Mouse (Mus musculus) forebrain, embryonic 15.5 days (tissue): ENCODE measurements around the gene Olfm2. TPM values are rescaled to one million over a fixed set of nuclear protein-coding genes. Genes with fewer than 3 reads are reported as not detected.

Experiments used
- ATAC-seq: fragments of 200-750 bp; cut with Nextera tagmentation; replicated peaks from 2 replicates; pipeline ENCODE4 v1.8.0; 2017; ENCODE audit warnings: mild to moderate bottlenecking, moderate TSS enrichment, moderate library complexity
- H3K27ac ChIP-seq: fragments of 300-500 bp; sonication (generic); replicated peaks from 2 replicates; pipeline ENCODE4 v1.5.1; 2015; ENCODE audit warnings: mild to moderate bottlenecking, inconsistent platforms
- H3K27me3 ChIP-seq: fragments of 300-500 bp; sonication (generic); 2 replicates; pipeline ENCODE4 v1.6.1; 2015; ENCODE audit warnings: inconsistent platforms
- H3K36me3 ChIP-seq: fragments of 300-500 bp; sonication (generic); 2 replicates; pipeline ENCODE4 v1.6.1; 2015; ENCODE audit warnings: mild to moderate bottlenecking, inconsistent platforms
- H3K4me1 ChIP-seq: fragments of 300-500 bp; sonication (generic); 2 replicates; pipeline ENCODE4 v1.6.1; 2015; ENCODE audit warnings: inconsistent platforms
- H3K4me2 ChIP-seq: fragments of 300-500 bp; sonication (generic); replicated peaks from 2 replicates; pipeline ENCODE4 v1.6.1; 2015; ENCODE audit warnings: mild to moderate bottlenecking, inconsistent platforms
- H3K4me3 ChIP-seq: fragments of 300-500 bp; sonication (generic); 2 replicates; pipeline ENCODE4 v1.5.1; 2015; ENCODE audit warnings: mild to moderate bottlenecking, inconsistent platforms
- H3K9ac ChIP-seq: fragments of 300-500 bp; sonication (generic); replicated peaks from 2 replicates; pipeline ENCODE4 v1.6.1; 2015; ENCODE audit warnings: mild to moderate bottlenecking, inconsistent platforms
- H3K9me3 ChIP-seq: fragments of 300-500 bp; sonication (generic); 2 replicates; pipeline ENCODE4 v1.6.1; 2016; ENCODE audit warnings: inconsistent platforms
- WGBS: fragments of 180-500 bp; shearing (Covaris S2); methylation state at CpG from one replicate; pipeline ENCODE4 v1.1.7; 2015; ENCODE audit warnings: mixed read lengths; 5-methylcytosine and 5-hydroxymethylcytosine counted together
- polyA plus RNA-seq: library from polyadenylated mRNA; unstranded; fragments of >200 nt; fragmentation: Nextera tagmentation; extraction: Ambion mirVana; gene quantifications from 2 replicates; pipeline ENCODE4 v1.2.1, GENCODE M21; 2015

The Olfm2 gene
- polyA plus RNA-seq, 1 experiment from 2014 or later: 121 TPM

DNA sequence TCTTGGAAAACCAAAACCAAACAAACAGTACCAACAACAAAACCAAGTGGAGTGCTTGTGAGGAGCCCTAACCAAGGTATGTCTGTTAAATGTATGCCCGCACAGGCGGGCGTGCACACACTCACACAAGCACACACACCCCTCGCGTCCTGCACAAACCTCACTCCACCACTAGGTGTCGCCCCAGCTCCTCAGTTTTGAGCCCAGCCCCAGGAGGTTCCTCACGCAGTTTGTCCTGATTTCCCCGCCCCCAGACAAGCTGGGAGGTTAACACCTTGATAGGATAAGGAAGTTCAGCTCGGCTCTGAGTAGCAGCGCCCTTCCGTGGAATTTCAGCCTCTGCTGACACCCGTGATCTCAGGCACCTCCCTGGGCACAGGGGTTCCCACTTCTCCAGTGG, 5.7 kb downstream of the Olfm2 start:
- no peak overlapping the region for H3K27ac ChIP-seq
- H3K4me1 ChIP-seq: peaks cover 18% of the 10 kb centered on the region; the same call in 1 of the 2 replicates
- no peak overlapping the region for H3K9ac ChIP-seq
- H3K4me2 ChIP-seq: no peak overlapping the region
- H3K27me3 ChIP-seq: peaks cover 15% of the 10 kb centered on the region; the same call in 1 of the 2 replicates
- no peaks in the 10 kb centered on the region for H3K36me3 ChIP-seq
- peak; percentile 44; the same call in 1 of the 2 replicates for ATAC-seq
- no peaks in the 10 kb centered on the region for H3K9me3 ChIP-seq
- no peak overlapping the region for H3K4me3 ChIP-seq
- 1% methylated on average over 12 of the region's 12 CpGs for WGBS

DNA sequence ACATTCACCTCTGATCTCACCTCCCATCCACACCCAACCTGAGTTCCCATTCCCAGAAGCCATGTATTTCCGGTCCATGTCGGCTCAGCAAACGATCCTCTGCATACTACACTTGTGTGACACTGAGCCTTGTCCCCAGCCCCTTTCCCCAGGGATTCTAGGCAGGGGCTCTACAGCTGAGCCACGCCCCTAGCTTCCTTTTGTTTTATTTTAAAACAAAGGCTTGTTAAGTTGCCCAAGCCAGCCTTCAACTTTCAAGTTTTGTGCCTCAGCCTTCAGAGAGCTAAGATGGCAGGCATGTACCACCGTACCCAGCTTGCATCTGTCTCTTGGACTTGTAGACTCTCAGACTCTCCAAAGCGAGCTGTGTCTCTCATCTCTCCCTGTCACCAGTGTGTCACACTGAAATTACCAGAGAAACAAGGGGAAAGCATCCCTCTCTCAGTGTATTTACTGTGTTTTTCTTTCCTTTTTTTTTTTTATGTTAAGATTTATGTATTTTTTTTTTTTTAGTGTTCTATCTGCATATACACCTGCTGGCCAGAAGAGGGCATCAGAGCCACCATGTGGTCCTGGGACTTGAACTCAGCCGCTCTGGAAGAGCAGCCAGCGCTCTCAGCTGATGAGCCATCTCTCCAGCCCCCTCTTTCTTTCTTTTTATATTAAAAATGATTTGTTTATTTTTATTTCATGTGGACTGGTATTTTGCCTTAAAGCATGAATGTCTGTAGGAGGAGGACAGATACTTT, 7.7 kb downstream of the Olfm2 start:
- H3K9ac ChIP-seq: no peak overlapping the region
- H3K27me3 ChIP-seq: peaks cover under 1% of the 10 kb centered on the region; the same call in 1 of the 2 replicates
- ATAC-seq: no peak
- H3K36me3 ChIP-seq: no peaks in the 10 kb centered on the region
- H3K9me3 ChIP-seq: no peaks in the 10 kb centered on the region
- WGBS: 54% methylated on average over 8 of the region's 8 CpGs
- no peak overlapping the region for H3K4me2 ChIP-seq
- no peak overlapping the region for H3K27ac ChIP-seq
- H3K4me3 ChIP-seq: no peak overlapping the region
- H3K4me1 ChIP-seq: no peaks in the 10 kb centered on the region

DNA sequence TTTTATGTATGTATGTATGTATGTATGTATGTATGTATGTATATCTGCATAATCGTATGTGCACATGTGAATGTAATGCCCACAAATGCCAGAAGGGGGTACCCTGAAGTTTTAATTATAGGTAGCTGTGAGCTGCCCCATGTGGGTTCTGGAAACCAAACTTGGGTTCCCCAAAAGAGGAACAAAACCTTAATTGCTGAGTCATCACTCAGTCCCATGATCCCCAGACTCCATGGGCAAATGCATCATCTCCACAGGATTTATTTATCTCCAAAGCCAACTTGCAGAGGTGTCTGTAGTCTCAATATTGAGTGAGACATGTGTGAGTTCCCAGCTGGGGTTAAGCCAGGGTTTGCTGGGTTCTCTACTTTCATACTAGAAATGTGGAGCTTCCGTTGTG, 8.9 kb downstream of the Olfm2 start:
- Histone ChIP-seq H3K27ac (no peak overlapping the region), H3K27me3 (no peaks in the 10 kb centered on the region), H3K4me2 (no peak overlapping the region), H3K4me1 (no peaks in the 10 kb centered on the region), H3K9me3 (no peaks in the 10 kb centered on the region), H3K36me3 (no peaks in the 10 kb centered on the region), H3K4me3 (no peak overlapping the region), H3K9ac (no peak overlapping the region)
- no peak for ATAC-seq
- 92% methylated on average over 2 of the region's 2 CpGs for WGBS

DNA sequence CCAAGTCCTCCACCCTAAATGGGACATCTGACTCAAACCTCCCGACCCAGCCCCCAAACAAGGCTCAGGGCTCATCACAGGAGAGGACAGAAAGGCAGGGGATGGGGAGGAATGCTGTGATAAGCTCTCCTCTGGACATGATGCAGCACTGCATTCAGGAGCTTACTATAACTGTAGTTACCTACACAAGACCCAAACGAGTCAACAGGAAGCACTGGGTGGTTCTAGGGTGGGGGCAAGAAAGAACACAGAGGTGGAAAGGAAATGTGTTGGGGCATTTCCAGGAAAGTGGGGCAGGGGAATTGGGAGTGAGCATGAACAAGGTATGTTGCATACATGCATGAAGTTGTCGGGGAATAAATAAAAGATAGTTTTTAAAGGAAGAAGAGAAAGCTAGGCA, 11.5 kb downstream of the Olfm2 start:
- Histone ChIP-seq H3K36me3 (no peaks in the 10 kb centered on the region), H3K27ac (no peak overlapping the region), H3K4me2 (no peak overlapping the region), H3K4me1 (no peaks in the 10 kb centered on the region), H3K4me3 (no peak overlapping the region), H3K9ac (no peak overlapping the region), H3K27me3 (no peaks in the 10 kb centered on the region), H3K9me3 (no peaks in the 10 kb centered on the region)
- ATAC-seq: no peak
- WGBS: 75% methylated on average over 3 of the region's 3 CpGs

DNA sequence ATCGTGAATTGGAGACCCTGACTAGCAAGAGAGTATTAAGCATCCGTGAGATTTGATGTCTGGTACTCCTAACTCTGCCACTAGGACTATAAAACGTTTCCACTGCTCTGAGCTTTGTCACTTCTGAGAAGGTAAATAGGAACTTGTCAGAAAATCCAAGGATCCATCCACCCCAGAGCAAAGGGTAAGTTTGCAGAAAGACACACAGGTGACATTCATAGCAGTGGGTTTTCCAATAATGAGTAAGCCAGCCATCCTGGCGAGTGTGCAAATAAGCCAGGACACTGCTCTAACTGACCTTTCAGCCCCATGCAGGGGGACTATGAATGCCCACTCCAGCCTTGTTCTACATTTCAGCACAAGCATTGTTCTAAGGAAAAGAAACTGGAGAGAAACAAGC, 14.4 kb downstream of the Olfm2 start:
- no peak overlapping the region for H3K4me3 ChIP-seq
- 62% methylated on average over 4 of the region's 4 CpGs for WGBS
- H3K27me3 ChIP-seq: peaks cover 3% of the 10 kb centered on the region; the same call in 1 of the 2 replicates
- H3K36me3 ChIP-seq: no peaks in the 10 kb centered on the region
- H3K4me1 ChIP-seq: peaks cover 9% of the 10 kb centered on the region
- no peak overlapping the region for H3K27ac ChIP-seq
- ATAC-seq: no peak
- no peak overlapping the region for H3K9ac ChIP-seq
- no peaks in the 10 kb centered on the region for H3K9me3 ChIP-seq
- no peak overlapping the region for H3K4me2 ChIP-seq

DNA sequence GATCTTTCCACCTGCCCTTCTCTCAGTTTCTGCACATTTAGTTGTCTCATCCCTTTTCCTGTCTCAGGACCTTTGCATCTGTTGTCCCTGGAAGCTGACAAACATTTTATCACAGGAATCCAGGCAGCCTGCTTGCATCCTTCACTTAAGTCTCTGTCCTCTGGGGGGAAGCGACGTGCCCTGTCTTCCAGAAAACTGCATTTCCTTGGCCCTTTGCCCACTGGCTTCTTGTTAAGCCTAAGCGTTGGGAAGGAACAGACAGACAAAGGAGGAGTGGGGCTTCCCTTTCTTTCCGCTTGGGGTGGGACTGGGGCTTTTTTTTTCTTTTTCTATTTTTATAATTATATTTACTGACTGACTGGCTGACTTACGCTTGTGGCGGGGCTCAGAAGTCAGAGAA, 16.7 kb downstream of the Olfm2 start:
- 37% methylated on average over 6 of the region's 6 CpGs for WGBS
- no peak overlapping the region for H3K27ac ChIP-seq
- ATAC-seq: no peak
- no peak overlapping the region for H3K4me2 ChIP-seq
- H3K27me3 ChIP-seq: peaks cover 3% of the 10 kb centered on the region; the same call in 1 of the 2 replicates
- H3K36me3 ChIP-seq: no peaks in the 10 kb centered on the region
- no peak overlapping the region for H3K4me3 ChIP-seq
- no peak overlapping the region for H3K9ac ChIP-seq
- peaks cover 25% of the 10 kb centered on the region for H3K4me1 ChIP-seq
- no peaks in the 10 kb centered on the region for H3K9me3 ChIP-seq

DNA sequence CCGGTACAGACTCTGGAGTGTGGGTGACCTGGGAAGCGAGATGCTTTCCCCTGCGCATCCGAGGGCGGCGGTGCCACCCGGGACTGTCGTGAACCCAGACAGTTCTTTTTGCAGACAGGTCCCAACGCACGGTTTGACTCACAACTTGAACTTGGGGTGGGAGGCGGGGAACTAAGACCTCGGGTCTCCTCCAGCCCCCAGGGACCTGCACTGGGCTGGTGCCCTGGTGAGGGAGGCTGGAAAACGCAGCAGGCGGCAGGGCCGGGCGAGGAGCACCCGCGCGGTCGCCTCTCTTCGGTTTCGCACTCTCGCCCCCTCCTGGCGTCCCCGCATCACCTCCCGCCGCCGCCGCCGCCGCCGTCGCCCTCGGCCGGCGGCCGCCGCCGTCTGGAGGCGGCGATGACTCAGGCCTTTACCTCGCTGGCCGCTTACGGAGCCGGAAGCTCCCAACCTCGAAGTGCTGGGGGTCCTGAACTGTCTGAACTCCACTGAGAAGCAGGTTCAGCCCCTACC, 18.5 kb downstream of the Olfm2 start:
- Histone ChIP-seq H3K36me3 (no peaks in the 10 kb centered on the region), H3K27ac (no peak overlapping the region), H3K4me3 (peak overlapping the region; percentile 54), H3K9me3 (no peaks in the 10 kb centered on the region), H3K4me2 (peak overlapping the region; percentile 93), H3K9ac (peak overlapping the region; percentile 63), H3K27me3 (peaks cover 3% of the 10 kb centered on the region; the same call in 1 of the 2 replicates), H3K4me1 (peaks cover 25% of the 10 kb centered on the region)
- 1% methylated on average over 46 of the region's 46 CpGs for WGBS
- ATAC-seq: peak; percentile 63

DNA sequence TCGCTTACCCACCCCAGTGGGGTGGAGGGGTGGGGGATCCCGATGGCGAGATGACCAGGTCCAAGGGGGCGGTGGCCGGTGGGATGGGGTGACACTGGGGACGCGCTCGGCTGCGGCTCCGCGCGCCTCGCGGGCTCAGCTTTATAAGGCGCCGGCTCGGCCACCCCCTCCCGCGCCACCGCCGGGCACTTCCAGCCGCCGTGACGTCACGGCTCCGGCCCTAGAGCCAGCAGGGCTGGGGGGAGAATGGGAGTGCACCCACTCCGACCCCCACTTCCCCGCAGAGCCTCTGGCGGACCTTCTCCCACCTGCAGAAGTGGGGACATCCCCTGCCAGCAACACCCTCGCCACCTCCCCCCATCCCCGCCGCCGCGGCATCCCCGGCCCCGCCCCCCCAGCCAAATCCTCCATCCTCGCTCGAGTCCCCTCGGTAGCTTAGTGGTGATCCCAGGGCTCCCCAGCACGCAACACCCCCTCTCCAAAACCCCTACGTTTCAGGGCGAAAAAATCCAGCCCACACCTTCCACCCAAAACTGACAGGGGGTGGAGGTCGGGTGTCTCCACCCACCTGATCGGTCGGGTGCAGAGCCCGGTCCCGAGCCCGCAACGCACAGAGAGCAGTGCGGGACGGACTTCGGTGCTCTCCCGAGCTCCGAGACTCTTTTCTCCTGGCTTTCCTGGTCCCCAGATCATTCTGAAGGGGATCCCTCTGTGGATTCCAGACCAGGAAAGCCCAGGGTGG, 19.1 kb downstream of the Olfm2 start:
- peak overlapping the region; percentile 93 for H3K4me2 ChIP-seq
- peaks cover 3% of the 10 kb centered on the region; the same call in 1 of the 2 replicates for H3K27me3 ChIP-seq
- no peak overlapping the region for H3K27ac ChIP-seq
- peak; percentile 38 for ATAC-seq
- H3K36me3 ChIP-seq: no peaks in the 10 kb centered on the region
- no peaks in the 10 kb centered on the region for H3K9me3 ChIP-seq
- peaks cover 25% of the 10 kb centered on the region for H3K4me1 ChIP-seq
- H3K9ac ChIP-seq: peak overlapping the region; percentile 63
- peak overlapping the region; percentile 54 for H3K4me3 ChIP-seq
- WGBS: 2% methylated on average over 32 of the region's 54 CpGs

DNA sequence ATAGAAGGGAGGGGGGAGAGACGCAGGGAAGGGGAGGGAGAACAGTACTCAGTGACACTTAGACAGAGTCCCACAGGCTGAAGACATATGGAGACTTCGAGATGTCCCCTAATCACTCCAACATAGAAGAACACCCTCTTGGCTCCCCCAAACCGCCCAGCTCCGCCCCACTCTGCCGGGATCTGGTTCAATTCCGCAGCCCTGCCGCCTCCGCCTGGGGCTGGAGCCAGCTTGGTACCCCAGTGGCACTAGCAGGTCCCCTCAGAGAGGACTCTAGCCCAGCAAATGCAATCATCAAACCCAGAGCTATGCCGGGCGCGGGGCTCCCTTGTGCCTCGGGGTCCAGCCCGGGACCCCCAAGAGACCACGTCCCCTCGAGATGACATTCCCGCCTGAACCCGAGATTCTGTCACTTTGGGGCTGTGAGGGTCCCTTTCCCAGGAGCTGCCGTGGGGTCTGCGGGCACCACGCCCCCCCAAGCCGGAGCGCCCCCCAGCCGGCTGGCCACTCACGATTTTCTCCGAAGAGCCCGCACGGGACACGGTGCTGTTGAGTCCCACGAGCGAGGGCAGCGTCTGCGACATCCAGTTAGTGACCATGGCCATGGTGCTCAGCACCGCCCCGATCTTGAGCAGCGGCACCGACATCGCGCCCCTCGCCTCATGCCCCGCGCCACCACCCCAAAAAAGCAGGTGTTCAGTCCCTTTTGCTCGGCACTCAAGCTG, 19.9 kb downstream of the Olfm2 start:
- Histone ChIP-seq H3K4me3 (peak overlapping the region; percentile 54), H3K9me3 (no peaks in the 10 kb centered on the region), H3K36me3 (no peaks in the 10 kb centered on the region), H3K27ac (no peak overlapping the region), H3K9ac (peak overlapping the region; percentile 63), H3K27me3 (peaks cover 3% of the 10 kb centered on the region; the same call in 1 of the 2 replicates), H3K4me1 (peaks cover 25% of the 10 kb centered on the region), H3K4me2 (peak overlapping the region; percentile 93)
- WGBS: 2% methylated on average over 42 of the region's 42 CpGs
- ATAC-seq: peak; percentile 33; the same call in 1 of the 2 replicates

DNA sequence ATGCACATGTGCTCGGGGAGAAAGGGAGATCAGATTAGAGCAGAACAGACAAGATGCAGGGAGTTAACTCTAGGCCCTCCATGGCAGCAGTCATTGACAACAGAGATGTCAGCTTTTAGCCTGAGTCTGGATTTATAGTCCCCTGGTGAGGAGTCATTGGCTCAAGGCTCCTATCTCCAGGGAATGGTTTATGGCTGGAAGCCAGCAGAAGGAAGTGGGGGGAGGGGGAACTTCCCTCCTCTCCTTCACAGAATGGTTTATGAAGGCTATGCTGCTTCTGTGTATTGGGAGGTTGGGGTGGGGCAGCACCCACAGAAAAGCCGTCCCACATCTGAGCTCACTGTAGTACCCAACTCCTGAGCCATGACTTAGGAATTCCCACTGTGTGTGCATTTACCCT, 24.6 kb downstream of the Olfm2 start:
- no peaks in the 10 kb centered on the region; the same call in 1 of the 2 replicates for H3K27me3 ChIP-seq
- H3K9me3 ChIP-seq: no peaks in the 10 kb centered on the region
- H3K27ac ChIP-seq: no peak overlapping the region
- ATAC-seq: no peak
- peaks cover 15% of the 10 kb centered on the region for H3K4me1 ChIP-seq
- WGBS: 77% methylated on average over 2 of the region's 2 CpGs
- H3K4me2 ChIP-seq: no peak overlapping the region
- H3K9ac ChIP-seq: no peak overlapping the region
- H3K36me3 ChIP-seq: peaks cover 7% of the 10 kb centered on the region; the same call in 1 of the 2 replicates
- H3K4me3 ChIP-seq: no peak overlapping the region

DNA sequence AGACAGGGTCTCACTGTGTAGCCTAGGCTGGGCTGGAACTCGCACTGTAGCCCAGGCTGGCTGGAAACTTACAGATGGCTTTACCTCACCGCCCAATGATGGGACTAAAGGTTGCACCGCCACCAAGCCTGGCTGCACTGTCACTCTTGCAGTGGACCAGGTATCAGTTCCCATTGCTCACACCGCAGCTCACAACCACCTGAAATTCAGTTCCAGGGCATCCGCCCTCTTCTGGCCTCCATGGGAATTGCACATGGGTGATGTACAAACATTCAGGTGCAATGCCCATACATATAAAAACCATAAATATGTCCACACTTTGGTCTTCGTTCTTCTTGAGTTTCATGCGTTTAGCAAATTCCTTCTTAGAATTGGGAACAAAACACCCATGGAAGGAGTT, 30.8 kb downstream of the Olfm2 start:
- 77% methylated on average over 7 of the region's 7 CpGs for WGBS
- Histone ChIP-seq H3K4me1 (peaks cover 20% of the 10 kb centered on the region), H3K4me3 (no peak overlapping the region), H3K9me3 (no peaks in the 10 kb centered on the region), H3K9ac (no peak overlapping the region), H3K27ac (no peak overlapping the region), H3K27me3 (no peaks in the 10 kb centered on the region), H3K4me2 (no peak overlapping the region), H3K36me3 (peaks cover 3% of the 10 kb centered on the region; the same call in 1 of the 2 replicates)
- no peak for ATAC-seq
